Mouse (Mus musculus) heart, adult 2 months (tissue): ENCODE data around the gene Slc45a1. TPM values are rescaled to one million over a fixed set of nuclear protein-coding genes. Genes with fewer than 3 reads are reported as not detected.
A peak's percentile ranks its signal among the peaks of the same experiment; 100 is the strongest.

Experiments
- DNase-seq, 2 experiments: peaks; one replicate each; pipeline ENCODE4 v3.0.0; 2021
- H3K27ac ChIP-seq: fragments of 200-600 bp; 2 replicates; pipeline ENCODE4 v1.8.1; 2022
- H3K27me3 ChIP-seq: fragments of 200-500 bp; 2 replicates; pipeline ENCODE4 v1.6.1; 2012; ENCODE audit warnings: mild to moderate bottlenecking, low read length, inconsistent platforms, mixed read lengths; ENCODE audit not compliant: control insufficient read depth, insufficient read depth
- H3K36me3 ChIP-seq: fragments of 200-500 bp; 2 replicates; pipeline ENCODE4 v1.6.1; 2012; ENCODE audit warnings: low read length, inconsistent platforms; ENCODE audit not compliant: control insufficient read depth, insufficient read depth
- H3K4me1 ChIP-seq: fragments of 200-500 bp; 2 replicates; pipeline ENCODE4 v1.6.1; 2011; ENCODE audit warnings: low read length; ENCODE audit not compliant: control insufficient read depth, insufficient read depth
- H3K4me3 ChIP-seq: fragments of 200-600 bp; 2 replicates; pipeline ENCODE4 v1.8.1; 2022
- H3K79me2 ChIP-seq: fragments of 200-500 bp; replicated peaks from 2 replicates; pipeline ENCODE4 v1.6.1; 2012; ENCODE audit warnings: mild to moderate bottlenecking, inconsistent platforms, low read length, moderate library complexity, mixed read lengths; ENCODE audit not compliant: control insufficient read depth, insufficient read depth
- H3K9ac ChIP-seq: fragments of 200-500 bp; 2 replicates; pipeline ENCODE4 v1.6.1; 2012; ENCODE audit warnings: low read depth, mild to moderate bottlenecking, control low read depth, inconsistent platforms, low read length, mixed read lengths
- CTCF ChIP-seq: fragments of 200-600 bp; IDR thresholded peaks from 2 replicates; pipeline ENCODE4 v1.8.1; 2022; ENCODE audit warnings: antibody characterized with exemption, mild to moderate bottlenecking, moderate library complexity
- EP300 ChIP-seq: fragments of 200-500 bp; IDR thresholded peaks from 2 replicates; pipeline ENCODE4 v1.6.1; 2011; ENCODE audit warnings: low read depth, low read length, control low read depth; ENCODE audit not compliant: insufficient read depth
- POLR2A ChIP-seq: fragments of 200-500 bp; IDR thresholded peaks from 2 replicates; pipeline ENCODE4 v1.6.1; 2011; ENCODE audit warnings: mild to moderate bottlenecking, low read depth, low read length, control low read depth; ENCODE audit not compliant: insufficient read depth
- WGBS: fragments of 180-500 bp; shearing (Covaris S2); methylation state at CpG from one replicate; pipeline ENCODE4 v1.1.7; 2018; 5-methylcytosine and 5-hydroxymethylcytosine counted together
- intact Hi-C: fragments of 180-260 bp; cut with DNase I; formaldehyde crosslinking; loops from one replicate; pipeline ENCODE4 v1.15.1; 2025
- long read RNA-seq: library from polyadenylated mRNA; stranded (forward); transcript quantifications from one replicate; pipeline ENCODE4 v2.0.0, GENCODE M21; 2021
- polyA plus RNA-seq: library from polyadenylated mRNA; depleted of rRNA; stranded (reverse); fragments of >200 nt; gene quantifications from 2 replicates; pipeline ENCODE4 v1.2.3, GENCODE M21; 2012; rRNA removed
- total RNA-seq, 2 experiments: library from RNA; stranded (reverse); gene quantifications; 2 replicates each; pipeline ENCODE4 v1.2.3; 2021

Gene Slc45a1
- not detected for total RNA-seq
- not detected in 2 replicates for polyA plus RNA-seq
- long read RNA-seq: 0 reads

GRCm38 (mm10) chr4:150651390-150652277, at the start of gene Slc45a1:
TSS of gene Slc45a1 (minus strand) at chr4:150652174.
- DNase-seq: no peak
- H3K9ac ChIP-seq: no peak within 1 kb of the TSS
- WGBS: 13% methylated on average over 41 of the region's 41 CpGs
- H3K79me2 ChIP-seq: no peaks in the 10 kb centered on the region
- H3K4me1 ChIP-seq: no peaks in the 10 kb centered on the region; the same call in 1 of the 2 replicates
- TF ChIP-seq CTCF (no peak), EP300 (no peak), POLR2A (no peak)
- no peak within 1 kb of the TSS for H3K27ac ChIP-seq
- H3K4me3 ChIP-seq: no peak within 1 kb of the TSS
- no peaks in the 10 kb centered on the region for H3K36me3 ChIP-seq
- intact Hi-C loops: no loop called here
- H3K27me3 ChIP-seq: peaks cover 4% of the 10 kb centered on the region; the same call in 1 of the 2 replicates

- 95% methylated on average over 9 of the region's 9 CpGs for WGBS
- no peak for TF ChIP-seq POLR2A
- TF ChIP-seq EP300: no peak
- TF ChIP-seq CTCF: no peak
- no peak for DNase-seq
- H3K9ac ChIP-seq: no peak overlapping the region
- H3K4me3 ChIP-seq: no peak overlapping the region
- H3K27me3 ChIP-seq: no peaks in the 10 kb centered on the region
- H3K4me1 ChIP-seq: no peaks in the 10 kb centered on the region
- H3K79me2 ChIP-seq: no peaks in the 10 kb centered on the region
- H3K27ac ChIP-seq: no peak overlapping the region
- H3K36me3 ChIP-seq: no peaks in the 10 kb centered on the region
- intact Hi-C loops: no loop called here
Observed at GRCm38 (mm10) chr4:150700849-150701248, 48.9 kb upstream of the Slc45a1 start.

GRCm38 (mm10) chr4:150694434-150695108, 42.6 kb upstream of the Slc45a1 start:
- H3K36me3 ChIP-seq: no peaks in the 10 kb centered on the region
- peaks cover 5% of the 10 kb centered on the region for H3K4me1 ChIP-seq
- H3K4me3 ChIP-seq: no peak overlapping the region
- DNase-seq: no peak
- 48% methylated on average over 10 of the region's 10 CpGs for WGBS
- no peaks in the 10 kb centered on the region for H3K27me3 ChIP-seq
- intact Hi-C loops: loop anchor here (5.0 kb wide), 1 partner anchor 88 kb away; no protein-coding TSS in a partner anchor
- H3K27ac ChIP-seq: no peak overlapping the region
- TF ChIP-seq CTCF: no peak
- TF ChIP-seq EP300: no peak
- TF ChIP-seq POLR2A: no peak
- no peak overlapping the region for H3K9ac ChIP-seq
- no peaks in the 10 kb centered on the region for H3K79me2 ChIP-seq

- intact Hi-C loops: loop anchor here (5.0 kb wide), 1 partner anchor 89 kb away; no protein-coding TSS in a partner anchor
Observed at GRCm38 (mm10) chr4:150692861-150693403, 41.0 kb upstream of the Slc45a1 start.

GRCm38 (mm10) chr4:150690759-150691158, 38.8 kb upstream of the Slc45a1 start:
- 68% methylated on average over 3 of the region's 3 CpGs for WGBS
- DNase-seq: peak; percentile 58 to 64
- H3K27ac ChIP-seq: no peak overlapping the region; the same call in 1 of the 2 replicates
- no peaks in the 10 kb centered on the region for H3K36me3 ChIP-seq
- no peaks in the 10 kb centered on the region for H3K27me3 ChIP-seq
- H3K79me2 ChIP-seq: no peaks in the 10 kb centered on the region
- TF ChIP-seq POLR2A: no peak
- peak; percentile 66 for TF ChIP-seq CTCF
- 0 out of 2 replicates have a peak, but pooled peaks have one; percentile 57 for TF ChIP-seq EP300
- peaks cover 8% of the 10 kb centered on the region for H3K4me1 ChIP-seq
- H3K9ac ChIP-seq: no peak overlapping the region
- H3K4me3 ChIP-seq: no peak overlapping the region
- intact Hi-C loops: loop anchor here (2.0 to 5.0 kb wide), 2 partner anchors 92 to 162 kb away; partner anchors contain the start of gene Errfi1

More at GRCm38 (mm10) chr4:150692861-150693403, 41.0 kb upstream of the Slc45a1 start:
- Histone ChIP-seq H3K79me2 (no peaks in the 10 kb centered on the region), H3K36me3 (no peaks in the 10 kb centered on the region), H3K4me1 (peaks cover 5% of the 10 kb centered on the region), H3K9ac (no peak overlapping the region), H3K27ac (no peak overlapping the region), H3K4me3 (no peak overlapping the region), H3K27me3 (no peaks in the 10 kb centered on the region)
- TF ChIP-seq EP300: no peak
- TF ChIP-seq CTCF: peak; percentile 25; the same call in 1 of the 2 replicates
- DNase-seq: no peak
- 71% methylated on average over 10 of the region's 10 CpGs for WGBS
